Mouse (Mus musculus): ENCODE data around the gene Nkx2-5.

GRCm38 (mm10) chr17:26817776-26818175 lies 27.0 kb downstream of the Nkx2-5 start:
- TF ChIP-seq CTCF (IDR thresholded peaks at IDR 0.05; ENCODE audit: borderline replicate concordance, insufficient read depth, low read depth, low read length), result no peak
- TF ChIP-seq POLR2A (IDR thresholded peaks at IDR 0.05; ENCODE audit: borderline replicate concordance, insufficient read depth, low read length), result no peak

Measured in cerebellum, adult 2 months (tissue).